Mouse (Mus musculus) gonadal fat pad, adult 2 months (tissue): ENCODE data around the gene Chil4. TPM values are rescaled to one million over a fixed set of nuclear protein-coding genes. Genes with fewer than 3 reads are reported as not detected.
A peak's percentile ranks its signal among the peaks of the same experiment; 100 is the strongest.
"Not testable (repeated sequence)": the region's sequence is repeated elsewhere in the genome, so short reads cannot be mapped to it uniquely, and the experiment has no call there.

Source experiments
- DNase-seq: peaks from one replicate; pipeline ENCODE4 v3.0.0-alpha.2; 2012; ENCODE audit warnings: low read depth
- polyA plus RNA-seq: library from polyadenylated mRNA; depleted of rRNA; stranded (reverse); fragments of >200 nt; gene quantifications from 2 replicates; pipeline ENCODE4 v1.2.3, GENCODE M21; 2012; rRNA removed

Chil4 gene
- not detected in 2 replicates for polyA plus RNA-seq

- no peak for DNase-seq
Observed at GRCm38 (mm10) chr3:106219407-106219806, at the start of gene Chil4. TSS of gene Chil4 (minus strand) at chr3:106219507.

GRCm38 (mm10) chr3:106265854-106266253, 46.5 kb upstream of the Chil4 start:
- no peak for DNase-seq

GRCm38 (mm10) chr3:106264854-106265253, 45.5 kb upstream of the Chil4 start:
- DNase-seq: no peak

- not testable (repeated sequence) for DNase-seq
Observed at GRCm38 (mm10) chr3:106257076-106257475, 37.8 kb upstream of the Chil4 start.

DNA sequence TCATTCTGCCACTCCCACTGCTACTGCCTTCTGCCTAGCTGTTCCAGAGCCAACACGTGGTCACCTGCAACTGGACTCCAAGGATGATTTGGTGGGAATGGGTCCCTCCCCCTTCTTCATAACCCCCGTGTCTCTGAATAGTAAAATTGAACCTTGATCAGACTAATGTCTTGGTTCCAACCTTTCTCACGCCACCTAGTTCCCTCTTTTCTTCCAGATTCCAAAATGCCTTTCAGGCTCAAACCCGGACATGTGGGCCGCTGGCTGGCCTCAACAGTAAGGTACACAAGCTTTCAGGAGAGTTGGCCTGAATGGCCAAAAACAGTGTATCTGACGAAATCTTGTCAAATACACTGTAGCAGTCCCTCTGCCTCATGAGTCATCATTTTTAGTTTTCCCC, 33.4 kb upstream of the Chil4 start:
- no peak for DNase-seq

DNA sequence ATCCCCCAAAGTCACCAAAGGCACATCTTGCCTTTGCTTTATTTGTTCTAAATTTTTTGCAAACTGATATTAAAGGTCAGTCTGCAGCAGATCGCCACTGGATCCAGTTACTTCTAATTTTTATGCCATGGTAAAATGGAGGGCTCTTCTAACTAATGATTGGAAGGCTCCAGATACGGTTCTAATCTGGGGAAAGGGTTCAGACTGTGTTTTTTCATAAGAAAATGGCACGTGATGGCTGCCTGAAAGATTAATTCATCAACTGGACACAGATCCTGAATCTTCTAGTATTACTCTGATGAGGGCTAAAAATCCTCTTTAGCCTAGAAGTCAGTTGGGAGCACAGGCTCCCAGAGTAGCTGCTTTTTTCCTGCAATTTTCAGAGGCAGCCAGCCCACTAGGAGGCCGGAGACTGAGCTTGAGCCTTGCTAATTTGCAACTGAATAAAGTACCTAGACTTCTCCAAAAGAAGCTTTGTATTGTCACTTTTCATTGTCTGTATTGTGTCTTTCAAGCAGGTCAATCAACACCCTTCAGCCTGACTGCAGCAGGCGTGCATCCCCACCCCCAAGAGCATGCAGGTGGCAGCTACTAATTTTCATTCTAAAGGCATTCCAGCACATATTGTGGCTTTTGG, 31.6 kb upstream of the Chil4 start:
- not testable (repeated sequence) for DNase-seq

GRCm38 (mm10) chr3:106247369-106247768, 28.1 kb upstream of the Chil4 start:
- not testable (repeated sequence) for DNase-seq

- not testable (repeated sequence) for DNase-seq
Observed at GRCm38 (mm10) chr3:106240210-106240609, 20.9 kb upstream of the Chil4 start.

DNA sequence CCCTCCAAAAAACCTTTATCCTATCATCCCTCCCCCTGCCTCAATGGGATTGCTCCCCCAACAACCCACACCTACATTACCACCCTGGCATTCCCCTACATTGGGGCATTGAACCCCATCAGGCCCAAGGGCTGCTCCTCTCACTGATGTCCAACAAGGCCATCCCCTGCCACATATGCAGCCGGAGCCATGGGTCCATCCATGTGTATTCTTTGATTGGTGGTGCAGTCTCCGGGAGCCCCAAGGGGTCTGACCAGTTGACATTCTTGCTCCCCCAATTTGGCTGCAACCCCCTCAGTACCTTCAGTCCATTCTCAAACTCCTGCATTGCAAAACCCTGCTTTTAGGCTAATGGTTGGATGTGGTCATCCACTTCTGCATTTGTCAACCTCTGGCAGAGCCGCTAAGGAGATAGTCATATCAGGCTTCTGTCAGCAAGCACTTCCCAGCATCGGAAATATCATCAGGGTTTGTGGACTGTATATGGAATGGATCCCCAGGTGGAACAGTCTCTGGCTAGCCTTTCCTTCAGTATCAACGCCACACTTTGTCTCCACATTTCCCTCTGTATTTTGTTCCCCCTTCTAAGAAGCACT, 20.0 kb upstream of the Chil4 start:
- DNase-seq: no peak

DNA sequence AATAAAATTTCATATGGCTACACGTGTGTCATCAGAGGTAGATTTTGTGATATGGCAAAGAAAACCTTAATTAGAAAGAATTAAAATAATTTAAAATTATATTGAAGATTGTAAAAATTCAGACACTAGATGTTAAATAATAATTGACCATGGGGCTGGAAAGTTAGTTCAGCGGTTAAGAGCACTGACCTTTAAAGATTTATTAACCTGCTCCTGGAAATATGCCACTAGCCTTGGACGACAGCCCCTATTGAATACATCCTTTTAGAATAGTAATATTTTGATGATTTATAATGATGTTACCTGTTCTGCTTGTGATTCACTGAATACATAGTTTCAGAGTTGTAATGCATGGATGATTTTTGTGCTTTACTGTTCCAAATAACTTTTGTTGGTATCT, 4.1 kb upstream of the Chil4 start:
- not testable (repeated sequence) for DNase-seq

- DNase-seq: no peak
Observed at GRCm38 (mm10) chr3:106221625-106222265, 2.4 kb upstream of the Chil4 start.

GRCm38 (mm10) chr3:106218284-106218954, 888 bp downstream of the Chil4 start:
- DNase-seq: not testable (repeated sequence)

DNA sequence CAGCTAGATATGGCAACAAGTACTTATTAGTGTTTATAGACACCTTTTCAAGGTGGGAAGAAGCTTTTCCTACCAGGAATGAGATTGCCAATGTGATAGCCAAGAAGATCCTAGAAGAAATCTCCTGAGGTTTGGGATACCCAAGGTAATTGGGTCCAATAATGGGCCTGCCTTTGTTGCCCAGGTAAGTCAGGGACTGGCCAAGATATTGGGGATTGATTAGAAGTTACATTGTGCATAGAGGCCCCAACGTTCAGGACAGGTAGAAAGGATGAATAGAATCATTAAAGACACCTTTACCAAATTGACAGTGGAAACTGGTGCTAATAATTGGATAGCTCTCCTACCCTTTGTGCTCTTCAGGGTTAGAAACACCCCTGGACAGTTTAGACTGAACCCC, 21.3 kb downstream of the Chil4 start:
- DNase-seq: not testable (repeated sequence)

GRCm38 (mm10) chr3:106197246-106197645, 22.1 kb downstream of the Chil4 start:
- DNase-seq: not testable (repeated sequence)

GRCm38 (mm10) chr3:106196276-106196675, 23.0 kb downstream of the Chil4 start:
- no peak for DNase-seq

DNA sequence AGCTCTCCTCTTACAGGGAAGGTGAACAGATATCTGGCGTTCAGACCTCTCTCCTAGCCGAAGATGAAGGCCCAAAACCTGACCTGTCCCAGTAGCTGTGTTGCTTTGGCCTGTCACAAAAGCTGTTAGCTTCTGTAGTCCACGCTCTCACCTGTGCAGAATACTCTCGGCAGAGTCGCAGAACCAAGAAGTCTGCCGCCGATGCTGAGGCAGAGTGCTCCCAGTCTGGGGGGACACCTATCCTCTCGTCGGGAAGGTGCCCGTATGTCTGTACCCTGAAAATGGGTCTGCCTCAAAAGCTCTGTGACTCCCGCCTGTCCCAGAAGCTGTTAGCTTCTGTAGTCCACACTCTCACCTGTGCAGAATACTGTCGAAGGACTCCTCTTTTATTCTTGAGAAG, 23.8 kb downstream of the Chil4 start:
- no peak for DNase-seq

DNA sequence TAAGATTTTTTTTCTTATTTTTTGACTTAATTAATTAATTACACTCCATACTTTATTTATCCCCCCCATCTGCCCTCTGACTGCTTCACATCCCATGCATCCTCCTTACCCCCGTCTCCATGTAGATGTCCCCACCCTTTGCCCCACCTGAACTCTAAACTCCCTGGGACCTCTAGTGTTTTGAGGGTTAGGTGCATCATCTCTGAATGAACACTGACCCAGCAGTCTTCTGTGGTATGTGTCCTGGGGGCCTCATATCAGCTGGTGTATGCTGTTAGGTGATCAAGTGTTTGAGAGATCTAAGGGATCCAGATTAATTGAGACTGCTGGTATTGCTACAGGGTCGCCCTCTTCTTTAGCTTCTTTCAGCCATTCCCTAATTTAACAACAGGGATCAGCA, 31.3 kb downstream of the Chil4 start:
- no peak for DNase-seq

- DNase-seq: no peak
Observed at GRCm38 (mm10) chr3:106177509-106178189, 41.7 kb downstream of the Chil4 start.

- DNase-seq: not testable (repeated sequence)
Observed at GRCm38 (mm10) chr3:106174971-106175370, 44.3 kb downstream of the Chil4 start.

- peak; percentile 17 for DNase-seq
Observed at GRCm38 (mm10) chr3:106172506-106172905, 46.8 kb downstream of the Chil4 start.

- DNase-seq: no peak
Observed at GRCm38 (mm10) chr3:106171135-106171731, 48.1 kb downstream of the Chil4 start.
